Mouse (Mus musculus) limb, embryonic 15.5 days (tissue): ENCODE data around the gene Fhit. TPM values are rescaled to one million over a fixed set of nuclear protein-coding genes. Genes with fewer than 3 reads are reported as not detected.

ENCODE experiments used
- ATAC-seq: fragments of 200-750 bp; cut with Nextera tagmentation; 2 replicates; pipeline ENCODE4 v1.8.0; 2017; ENCODE audit warnings: low read depth, moderate TSS enrichment; ENCODE audit not compliant: insufficient number of reproducible peaks, low FRiP score, low TSS enrichment
- H3K27ac ChIP-seq: fragments of 300-500 bp; sonication (generic); 2 replicates; pipeline ENCODE4 v1.5.1; 2015; ENCODE audit warnings: moderate library complexity, mild to moderate bottlenecking, inconsistent platforms
- H3K27me3 ChIP-seq: fragments of 300-500 bp; sonication (generic); 2 replicates; pipeline ENCODE4 v1.6.1; 2015; ENCODE audit warnings: inconsistent platforms
- H3K36me3 ChIP-seq: fragments of 300-500 bp; sonication (generic); 2 replicates; pipeline ENCODE4 v1.6.1; 2015; ENCODE audit warnings: inconsistent platforms
- H3K4me1 ChIP-seq: fragments of 300-500 bp; sonication (generic); 2 replicates; pipeline ENCODE4 v1.6.1; 2015; ENCODE audit warnings: inconsistent platforms
- H3K4me2 ChIP-seq: fragments of 300-500 bp; sonication (generic); 2 replicates; pipeline ENCODE4 v1.6.1; 2015; ENCODE audit warnings: mild to moderate bottlenecking, inconsistent platforms
- H3K4me3 ChIP-seq: fragments of 300-500 bp; sonication (generic); 2 replicates; pipeline ENCODE4 v1.5.1; 2015; ENCODE audit warnings: mild to moderate bottlenecking, inconsistent platforms
- H3K9ac ChIP-seq: fragments of 300-500 bp; sonication (generic); 2 replicates; pipeline ENCODE4 v1.6.1; 2015; ENCODE audit warnings: inconsistent platforms
- H3K9me3 ChIP-seq: fragments of 300-500 bp; sonication (generic); 2 replicates; pipeline ENCODE4 v1.6.1; 2016; ENCODE audit warnings: inconsistent platforms
- WGBS: fragments of 180-500 bp; shearing (Covaris S2); methylation state at CpG from one replicate; pipeline ENCODE4 v1.1.7; 2015; 5-methylcytosine and 5-hydroxymethylcytosine counted together
- polyA plus RNA-seq: library from polyadenylated mRNA; unstranded; fragments of >200 nt; fragmentation: Nextera tagmentation; extraction: Ambion mirVana; gene quantifications from 2 replicates; pipeline ENCODE4 v1.2.1, GENCODE M21; 2015

Fhit gene
- polyA plus RNA-seq, result 5.2 and 6.3 TPM in 2 replicates

DNA sequence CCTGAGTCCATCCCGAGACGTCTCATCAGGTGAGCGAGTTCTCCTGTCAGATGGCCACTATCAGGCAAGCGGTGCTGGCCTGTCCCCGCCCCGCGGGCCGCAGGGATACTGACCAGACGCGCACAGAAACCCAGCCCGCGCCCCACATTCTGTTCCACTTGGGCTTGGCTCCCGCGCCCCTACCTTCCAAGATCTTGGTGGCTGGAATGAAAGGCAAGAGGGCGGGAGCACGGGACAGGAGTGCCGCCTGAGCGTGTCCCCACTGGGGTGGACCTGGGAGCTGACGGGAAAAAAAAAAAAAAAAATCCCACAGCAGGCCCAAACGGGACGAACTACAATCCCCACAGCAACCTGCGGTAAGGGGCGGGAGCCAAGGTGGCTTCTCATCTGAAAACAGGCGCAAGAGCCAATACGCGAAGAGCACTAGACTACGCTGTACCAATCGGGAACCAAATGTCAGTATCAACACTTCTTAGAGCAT lies at the start of gene Fhit:
Gene Fhit (minus strand): TSS at position 285 of the 481 bp plus-strand sequence.
- Histone ChIP-seq H3K36me3 (no peaks in the 10 kb centered on the region), H3K9ac (peak within 1 kb of the TSS; percentile 60), H3K27ac (peak within 1 kb of the TSS; percentile 78), H3K4me1 (peaks cover 3% of the 10 kb centered on the region; the same call in 1 of the 2 replicates), H3K9me3 (no peaks in the 10 kb centered on the region), H3K4me2 (peak within 1 kb of the TSS; percentile 78), H3K27me3 (no peaks in the 10 kb centered on the region), H3K4me3 (peak within 1 kb of the TSS; percentile 67)
- WGBS, result under 1% methylated on average over 28 of the region's 28 CpGs
- ATAC-seq, result peak; percentile 95

DNA sequence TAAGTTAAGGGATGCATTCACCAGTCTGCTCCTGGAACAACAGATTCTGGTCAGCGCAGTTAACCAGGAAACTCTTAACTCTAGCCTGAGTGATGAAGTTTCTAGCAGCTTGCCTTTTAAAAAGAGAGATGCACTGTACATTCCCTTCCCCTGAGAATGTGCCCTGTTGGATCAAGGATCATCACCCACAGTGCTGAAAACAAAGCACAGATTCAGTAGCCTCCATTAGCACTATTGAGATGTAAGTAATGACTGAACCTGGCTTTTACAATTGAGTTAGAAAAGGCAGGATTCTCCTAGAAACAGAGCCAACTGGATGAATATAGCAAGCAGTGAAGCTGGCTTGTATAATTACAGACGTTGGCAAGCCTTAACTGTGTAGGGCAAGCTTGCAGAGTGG lies 45.0 kb upstream of the Fhit start:
- Histone ChIP-seq H3K4me1 (no peaks in the 10 kb centered on the region), H3K4me3 (no peak overlapping the region), H3K36me3 (no peaks in the 10 kb centered on the region), H3K27ac (no peak overlapping the region), H3K9ac (no peak overlapping the region), H3K9me3 (no peaks in the 10 kb centered on the region), H3K27me3 (no peaks in the 10 kb centered on the region), H3K4me2 (no peak overlapping the region)
- 73% methylated on average over 2 of the region's 2 CpGs for WGBS
- ATAC-seq, result no peak

DNA sequence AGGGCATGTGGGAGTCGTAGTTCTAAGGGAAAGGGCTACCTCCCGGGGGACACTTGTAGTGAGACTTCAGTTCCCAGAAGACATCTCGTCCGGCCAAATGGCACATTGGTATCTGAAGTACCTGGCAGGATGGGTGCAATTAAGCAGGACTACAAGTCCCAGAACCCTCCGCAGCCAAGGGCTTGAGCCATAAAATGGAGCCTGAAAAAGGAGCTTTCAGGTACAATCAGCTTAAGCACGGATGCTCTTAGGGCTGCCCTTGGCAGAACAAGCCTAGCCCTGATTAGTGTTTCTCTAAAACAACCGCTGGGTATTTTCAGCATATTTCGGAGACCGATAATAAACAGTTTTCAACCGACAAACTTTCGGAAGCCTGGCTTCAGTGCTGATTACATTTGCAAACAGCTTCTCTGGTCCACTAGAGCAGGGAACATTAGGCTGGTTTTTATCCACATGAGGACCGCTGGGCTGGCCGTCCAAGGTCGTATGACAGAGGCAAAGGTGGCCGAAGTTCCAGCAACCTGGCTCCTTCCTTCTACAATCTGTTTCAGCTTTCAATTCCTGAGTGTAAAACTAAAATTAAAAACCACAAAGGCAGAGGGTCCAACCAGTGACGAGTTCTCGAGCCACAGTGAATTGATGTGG lies 907 bp downstream of the Fhit start:
- peak overlapping the region; percentile 78 for H3K27ac ChIP-seq
- ATAC-seq, result peak; percentile 78
- 5% methylated on average over 17 of the region's 17 CpGs for WGBS
- H3K36me3 ChIP-seq, result no peaks in the 10 kb centered on the region
- peak overlapping the region; percentile 67 for H3K4me3 ChIP-seq
- peaks cover 3% of the 10 kb centered on the region; the same call in 1 of the 2 replicates for H3K4me1 ChIP-seq
- peak overlapping the region; percentile 60 for H3K9ac ChIP-seq
- H3K27me3 ChIP-seq, result no peaks in the 10 kb centered on the region
- peak overlapping the region; percentile 78 for H3K4me2 ChIP-seq
- H3K9me3 ChIP-seq, result no peaks in the 10 kb centered on the region

DNA sequence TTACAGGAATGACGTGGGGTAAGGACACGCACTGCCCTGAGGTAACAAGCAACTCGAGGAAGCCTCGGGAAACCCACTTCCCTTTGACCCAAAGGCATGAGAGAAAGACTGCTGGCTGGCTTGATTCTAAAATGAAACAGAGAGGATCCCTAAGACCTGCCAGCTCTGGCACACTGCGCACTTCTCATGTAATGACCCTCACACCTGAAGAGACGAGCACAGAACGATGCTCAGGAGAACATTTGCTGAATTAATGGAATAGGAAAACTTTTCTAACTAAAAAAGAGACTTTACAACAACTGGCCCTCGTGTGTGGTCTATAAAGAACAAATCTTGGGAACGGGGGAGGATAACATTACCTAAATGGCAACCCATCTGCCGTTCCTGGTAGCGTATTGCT lies 2.2 kb downstream of the Fhit start:
- peaks cover 3% of the 10 kb centered on the region; the same call in 1 of the 2 replicates for H3K4me1 ChIP-seq
- H3K9ac ChIP-seq, result no peak overlapping the region
- no peak overlapping the region for H3K4me2 ChIP-seq
- H3K27ac ChIP-seq, result no peak overlapping the region
- WGBS, result 83% methylated on average over 11 of the region's 11 CpGs
- H3K27me3 ChIP-seq, result no peaks in the 10 kb centered on the region
- no peak for ATAC-seq
- no peaks in the 10 kb centered on the region for H3K36me3 ChIP-seq
- no peaks in the 10 kb centered on the region for H3K9me3 ChIP-seq
- H3K4me3 ChIP-seq, result no peak overlapping the region

DNA sequence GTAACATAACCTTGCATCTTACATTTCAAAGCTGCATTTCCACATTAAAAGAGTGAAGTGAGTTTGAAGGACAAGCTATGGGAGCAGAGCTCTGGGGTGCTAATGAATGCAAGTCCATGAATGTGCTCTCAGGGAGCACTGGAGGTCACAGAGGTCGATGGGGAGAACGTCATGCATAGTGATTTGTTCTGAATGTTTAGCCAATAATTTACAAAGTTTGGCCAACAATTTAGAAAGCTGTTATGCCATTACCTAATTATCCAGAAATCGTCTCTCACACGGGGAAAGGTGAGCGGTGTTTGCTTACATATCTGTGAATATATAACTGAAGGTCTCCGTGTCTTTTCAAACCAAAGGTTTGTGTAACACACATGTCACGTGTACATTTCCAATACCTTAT lies 2.8 kb downstream of the Fhit start:
- 86% methylated on average over 7 of the region's 7 CpGs for WGBS
- Histone ChIP-seq H3K4me3 (no peak overlapping the region), H3K9ac (no peak overlapping the region), H3K4me1 (peaks cover 3% of the 10 kb centered on the region; the same call in 1 of the 2 replicates), H3K27me3 (no peaks in the 10 kb centered on the region), H3K9me3 (no peaks in the 10 kb centered on the region), H3K36me3 (no peaks in the 10 kb centered on the region), H3K27ac (no peak overlapping the region), H3K4me2 (no peak overlapping the region)
- no peak for ATAC-seq

DNA sequence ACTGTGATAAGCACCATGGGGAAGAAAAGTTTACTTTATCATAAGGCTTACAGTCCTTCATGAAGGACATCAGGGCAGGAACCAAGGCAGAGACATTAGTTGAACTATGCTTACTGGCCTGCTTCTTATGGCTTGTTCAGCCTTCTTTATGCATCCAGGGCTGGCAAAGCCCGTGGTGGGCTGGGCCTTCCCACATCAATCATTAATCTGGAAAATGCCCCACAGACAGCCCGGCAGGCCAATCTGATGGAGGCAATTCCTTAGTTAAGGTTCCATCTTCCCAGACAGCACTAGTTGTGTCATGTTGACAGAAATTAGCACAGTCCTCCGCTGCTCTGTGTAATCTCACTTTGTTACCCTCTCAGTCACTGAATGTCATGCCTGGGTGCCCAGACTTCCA lies 4.1 kb downstream of the Fhit start:
- Histone ChIP-seq H3K4me2 (no peak overlapping the region), H3K27me3 (no peaks in the 10 kb centered on the region), H3K27ac (no peak overlapping the region), H3K36me3 (no peaks in the 10 kb centered on the region), H3K4me1 (peaks cover 3% of the 10 kb centered on the region; the same call in 1 of the 2 replicates), H3K9ac (no peak overlapping the region), H3K4me3 (no peak overlapping the region), H3K9me3 (no peaks in the 10 kb centered on the region)
- no peak for ATAC-seq
- 83% methylated on average over 3 of the region's 3 CpGs for WGBS

DNA sequence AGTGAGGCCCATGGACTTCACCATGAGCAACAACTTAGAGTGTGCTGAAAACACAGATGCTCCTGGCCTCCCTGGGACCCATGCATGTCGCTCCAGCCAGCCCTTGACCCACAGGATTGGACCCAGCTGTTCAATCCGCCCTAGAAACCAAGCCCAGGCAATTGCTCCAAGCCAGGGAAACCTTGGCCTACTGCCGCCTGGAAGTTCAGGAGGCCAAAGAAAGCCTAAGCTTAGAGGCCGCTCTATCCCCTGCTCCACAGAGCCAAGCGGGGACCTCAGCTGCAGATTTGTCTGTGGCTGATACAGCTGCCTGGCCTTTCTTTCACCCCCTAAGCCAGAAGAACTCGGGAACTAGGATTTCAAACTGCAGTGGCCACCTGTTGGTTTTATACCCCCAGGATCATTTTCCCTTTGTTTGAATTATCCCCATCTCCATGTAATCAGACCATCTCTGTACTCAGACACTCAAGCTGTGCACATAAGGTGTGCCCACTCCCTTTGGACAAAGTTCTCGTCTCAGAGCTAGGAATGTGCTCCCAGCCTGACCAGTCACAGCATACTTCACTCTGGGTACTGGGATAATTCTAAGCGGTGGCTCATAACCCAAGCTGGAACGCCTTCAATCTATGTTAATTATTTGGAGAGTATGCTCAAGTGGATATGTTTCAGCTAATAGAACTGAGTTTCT lies 10.1 kb downstream of the Fhit start:
- 0 out of 2 replicates have a peak, but pooled peaks have one; percentile 65 for ATAC-seq
- 66% methylated on average over 9 of the region's 9 CpGs for WGBS
- no peaks in the 10 kb centered on the region for H3K36me3 ChIP-seq
- no peak overlapping the region for H3K27ac ChIP-seq
- H3K4me3 ChIP-seq, result no peak overlapping the region
- H3K9ac ChIP-seq, result no peak overlapping the region
- no peaks in the 10 kb centered on the region for H3K9me3 ChIP-seq
- H3K4me1 ChIP-seq, result no peaks in the 10 kb centered on the region
- no peaks in the 10 kb centered on the region for H3K27me3 ChIP-seq
- no peak overlapping the region for H3K4me2 ChIP-seq

DNA sequence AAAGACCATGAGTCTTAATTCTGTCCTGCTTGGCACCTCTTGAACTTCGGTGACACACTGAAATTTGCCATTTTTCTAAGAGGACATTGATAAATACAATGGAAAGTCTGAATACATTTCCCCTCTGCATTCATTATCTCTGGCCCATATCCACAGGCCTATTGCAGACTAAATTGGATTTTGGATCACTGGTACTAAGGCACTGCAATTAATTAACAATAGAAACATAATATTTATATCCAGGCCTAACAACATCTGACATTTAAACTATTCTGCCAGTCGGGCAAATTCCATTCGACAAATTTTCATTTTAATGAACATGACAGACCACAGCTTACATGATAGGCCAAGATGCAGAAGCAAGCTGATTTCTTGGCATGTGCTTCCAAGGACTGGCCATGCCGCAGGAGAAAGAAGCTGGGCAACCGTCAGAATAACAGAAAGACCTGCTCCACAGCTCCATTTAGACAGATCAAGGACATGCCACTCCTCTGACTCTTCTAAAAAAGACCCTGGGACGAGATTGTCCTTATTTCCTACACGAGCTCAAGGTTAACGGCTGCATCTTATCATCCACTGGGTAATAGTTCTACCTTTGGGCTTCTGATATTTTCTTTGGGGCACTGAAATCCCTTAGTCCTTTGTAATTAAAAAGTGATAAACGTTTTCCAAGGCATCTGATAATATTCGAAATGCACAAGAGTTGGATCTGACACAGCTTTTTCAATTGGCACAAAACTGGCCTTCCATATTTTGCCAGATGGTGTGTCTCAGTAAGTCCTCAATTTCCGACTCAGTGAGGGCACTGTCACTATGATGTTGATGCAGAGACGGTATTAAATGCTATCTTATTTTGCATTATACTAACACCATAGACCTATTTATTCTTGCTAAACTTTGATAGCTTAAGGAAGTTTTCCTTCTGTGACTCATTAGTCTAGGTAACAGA lies 27.8 kb downstream of the Fhit start:
- Histone ChIP-seq H3K4me2 (no peak overlapping the region), H3K4me1 (no peaks in the 10 kb centered on the region), H3K9ac (no peak overlapping the region), H3K9me3 (no peaks in the 10 kb centered on the region), H3K4me3 (no peak overlapping the region), H3K27me3 (no peaks in the 10 kb centered on the region), H3K36me3 (no peaks in the 10 kb centered on the region), H3K27ac (no peak overlapping the region)
- ATAC-seq, result no peak
- 82% methylated on average over 12 of the region's 12 CpGs for WGBS

DNA sequence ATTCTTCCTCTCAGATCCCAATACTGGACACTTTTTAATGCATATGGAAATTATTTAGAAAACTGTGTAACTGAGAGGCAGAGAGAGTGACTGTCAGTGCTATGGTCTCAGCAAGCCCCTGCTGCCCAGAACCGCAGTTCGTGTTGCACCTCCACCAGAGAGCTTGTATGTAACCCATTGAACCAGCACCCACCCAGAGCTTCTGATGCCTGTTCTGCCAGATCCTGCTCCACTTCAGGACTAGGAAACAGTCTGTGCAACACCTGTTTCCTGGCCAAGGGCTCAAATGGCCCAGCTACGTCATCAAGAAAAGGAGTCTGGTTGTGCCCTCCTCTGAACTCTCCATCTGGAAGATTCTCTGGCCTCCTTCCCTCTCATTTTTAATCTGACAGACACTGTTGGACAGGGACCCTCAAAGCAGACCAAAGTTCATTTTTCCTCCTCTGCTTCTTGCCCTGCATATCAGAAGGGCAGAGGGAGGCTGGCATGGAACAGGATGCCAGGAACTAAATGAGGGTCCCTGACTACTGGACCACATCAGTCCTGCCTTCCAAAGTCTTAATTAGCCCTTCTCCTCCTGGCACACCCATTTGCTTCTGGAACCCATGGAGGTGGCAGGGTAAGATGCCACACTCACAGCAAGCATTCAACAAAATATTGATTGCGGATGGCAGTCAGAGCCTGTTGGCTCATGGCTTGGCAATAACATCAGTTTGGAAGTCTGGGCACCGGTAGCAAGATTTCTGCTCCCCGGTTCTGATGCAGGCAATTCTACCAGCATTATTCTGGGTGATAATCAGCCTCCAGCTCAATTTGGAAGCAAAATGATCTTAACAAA lies 29.0 kb downstream of the Fhit start:
- WGBS, result 84% methylated on average over 6 of the region's 6 CpGs

DNA sequence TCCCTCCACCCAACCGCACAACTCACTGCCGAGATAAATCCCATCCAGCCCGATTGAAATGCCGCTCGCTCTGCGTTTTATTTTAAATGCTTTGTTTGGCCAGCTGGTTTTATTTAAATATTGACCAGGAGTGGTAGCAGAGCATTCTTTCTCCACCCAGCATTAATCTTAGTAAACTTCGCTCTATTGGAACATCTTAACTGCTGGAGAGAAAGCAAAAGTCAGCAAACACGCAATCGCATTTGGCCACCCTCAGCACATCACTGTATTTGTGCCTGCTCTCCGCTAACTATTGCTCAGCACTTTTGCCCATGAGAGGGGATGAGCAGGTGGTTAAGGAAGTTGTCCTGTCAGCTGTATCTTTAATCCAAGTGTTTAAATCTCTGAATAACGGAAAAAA lies 36.7 kb downstream of the Fhit start:
- ATAC-seq, result no peak

More for the DNA sequence above, 29.0 kb downstream of the Fhit start:
- no peaks in the 10 kb centered on the region for H3K36me3 ChIP-seq
- H3K4me1 ChIP-seq, result no peaks in the 10 kb centered on the region
- no peaks in the 10 kb centered on the region for H3K9me3 ChIP-seq
- no peaks in the 10 kb centered on the region for H3K27me3 ChIP-seq
- no peak for ATAC-seq
- H3K27ac ChIP-seq, result no peak overlapping the region
- no peak overlapping the region for H3K4me3 ChIP-seq
- no peak overlapping the region for H3K9ac ChIP-seq
- no peak overlapping the region for H3K4me2 ChIP-seq

DNA sequence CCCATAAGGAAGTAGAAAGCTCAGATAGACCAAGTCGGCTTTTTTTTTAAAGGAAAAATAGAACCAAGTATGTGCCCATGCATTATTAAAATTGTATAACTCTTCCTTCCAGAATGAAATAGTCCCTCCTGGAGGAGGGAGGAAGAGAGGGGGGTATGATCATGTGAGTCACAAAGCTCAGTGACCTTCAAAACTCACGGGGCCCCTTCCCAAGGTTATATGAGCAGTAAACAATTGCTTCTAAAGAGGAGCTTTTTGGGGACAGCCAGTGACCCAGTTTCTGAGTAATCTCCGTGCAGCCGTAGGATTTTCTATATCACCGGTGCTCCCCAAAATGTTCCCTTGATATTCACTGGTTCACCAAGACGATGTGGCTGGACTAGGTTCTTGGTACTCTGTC lies 42.8 kb downstream of the Fhit start:
- Histone ChIP-seq H3K9me3 (no peaks in the 10 kb centered on the region), H3K27me3 (no peaks in the 10 kb centered on the region), H3K9ac (no peak overlapping the region), H3K27ac (no peak overlapping the region), H3K36me3 (no peaks in the 10 kb centered on the region), H3K4me3 (no peak overlapping the region), H3K4me1 (no peaks in the 10 kb centered on the region), H3K4me2 (no peak overlapping the region)
- no peak for ATAC-seq
- 92% methylated on average over 6 of the region's 6 CpGs for WGBS

More for the DNA sequence above, 36.7 kb downstream of the Fhit start:
- H3K9ac ChIP-seq, result no peak overlapping the region
- no peaks in the 10 kb centered on the region for H3K36me3 ChIP-seq
- 67% methylated on average over 11 of the region's 11 CpGs for WGBS
- H3K27me3 ChIP-seq, result no peaks in the 10 kb centered on the region
- no peak overlapping the region for H3K4me3 ChIP-seq
- H3K9me3 ChIP-seq, result no peaks in the 10 kb centered on the region
- H3K27ac ChIP-seq, result no peak overlapping the region
- H3K4me2 ChIP-seq, result no peak overlapping the region
- no peaks in the 10 kb centered on the region for H3K4me1 ChIP-seq
